Mouse (Mus musculus) kidney, embryonic 15.5 days (tissue): ENCODE results near the gene Acad12. TPM values are rescaled to one million over a fixed set of nuclear protein-coding genes. Genes with fewer than 3 reads are reported as not detected.

Experiments used
- ATAC-seq: fragments of 200-750 bp; cut with Nextera tagmentation; replicated peaks from 2 replicates; pipeline ENCODE4 v1.8.0; 2017; ENCODE audit warnings: moderate TSS enrichment; ENCODE audit not compliant: low FRiP score
- H3K27ac ChIP-seq: fragments of 300-500 bp; sonication (generic); 2 replicates; pipeline ENCODE4 v1.5.1; 2015; ENCODE audit warnings: mild to moderate bottlenecking, inconsistent platforms
- H3K27me3 ChIP-seq: fragments of 300-500 bp; sonication (generic); 2 replicates; pipeline ENCODE4 v1.6.1; 2015; ENCODE audit warnings: inconsistent platforms
- H3K36me3 ChIP-seq: fragments of 300-500 bp; sonication (generic); 2 replicates; pipeline ENCODE4 v1.6.1; 2015; ENCODE audit warnings: inconsistent platforms
- H3K4me1 ChIP-seq: fragments of 300-500 bp; sonication (generic); 2 replicates; pipeline ENCODE4 v1.6.1; 2015; ENCODE audit warnings: inconsistent platforms
- H3K4me2 ChIP-seq: fragments of 300-500 bp; sonication (generic); 2 replicates; pipeline ENCODE4 v1.6.1; 2015; ENCODE audit warnings: moderate library complexity, mild to moderate bottlenecking, inconsistent platforms
- H3K4me3 ChIP-seq: fragments of 300-500 bp; sonication (generic); replicated peaks from 2 replicates; pipeline ENCODE4 v1.5.1; 2015; ENCODE audit warnings: mild to moderate bottlenecking, inconsistent platforms
- H3K9ac ChIP-seq: fragments of 300-500 bp; sonication (generic); 2 replicates; pipeline ENCODE4 v1.6.1; 2015; ENCODE audit warnings: mild to moderate bottlenecking, inconsistent platforms
- H3K9me3 ChIP-seq: fragments of 300-500 bp; sonication (generic); replicated peaks from 2 replicates; pipeline ENCODE4 v1.6.1; 2016; ENCODE audit warnings: inconsistent platforms
- WGBS: fragments of 180-500 bp; shearing (Covaris S2); methylation state at CpG from one replicate; pipeline ENCODE4 v1.1.7; 2015; ENCODE audit warnings: mixed read lengths; 5-methylcytosine and 5-hydroxymethylcytosine counted together
- polyA plus RNA-seq: library from polyadenylated mRNA; unstranded; fragments of >200 nt; fragmentation: Nextera tagmentation; extraction: Ambion mirVana; gene quantifications from 2 replicates; pipeline ENCODE4 v1.2.1, GENCODE M21; 2015

Acad12 gene
- polyA plus RNA-seq, 1 experiment from 2014 or later = 2.8 TPM

- Histone ChIP-seq H3K4me2 (no peak overlapping the region), H3K9me3 (no peaks in the 10 kb centered on the region), H3K9ac (no peak overlapping the region), H3K36me3 (peaks cover 77% of the 10 kb centered on the region), H3K27me3 (no peaks in the 10 kb centered on the region), H3K4me3 (no peak overlapping the region), H3K4me1 (no peaks in the 10 kb centered on the region), H3K27ac (no peak overlapping the region)
- no peak for ATAC-seq
- 50% methylated on average over 1 of the region's 1 CpGs for WGBS
Observed at GRCm38 (mm10) chr5:121570787-121571186, 48.0 kb downstream of the Acad12 start.

- Histone ChIP-seq H3K27ac (no peak overlapping the region), H3K9me3 (no peaks in the 10 kb centered on the region), H3K27me3 (no peaks in the 10 kb centered on the region), H3K36me3 (peaks cover 70% of the 10 kb centered on the region), H3K4me3 (no peak overlapping the region), H3K4me1 (no peaks in the 10 kb centered on the region), H3K9ac (no peak overlapping the region), H3K4me2 (no peak overlapping the region)
- WGBS = 88% methylated on average over 9 of the region's 9 CpGs
- ATAC-seq = no peak
Observed at GRCm38 (mm10) chr5:121569881-121570420, 48.8 kb downstream of the Acad12 start.

GRCm38 (mm10) chr5:121566035-121566681, 52.6 kb downstream of the Acad12 start:
- Histone ChIP-seq H3K27ac (no peak overlapping the region), H3K4me2 (no peak overlapping the region), H3K36me3 (peaks cover 36% of the 10 kb centered on the region), H3K4me1 (peaks cover 7% of the 10 kb centered on the region), H3K9ac (no peak overlapping the region), H3K4me3 (no peak overlapping the region), H3K9me3 (no peaks in the 10 kb centered on the region), H3K27me3 (no peaks in the 10 kb centered on the region)
- ATAC-seq = no peak
- WGBS = 91% methylated on average over 16 of the region's 16 CpGs

GRCm38 (mm10) chr5:121564468-121564895, 54.3 kb downstream of the Acad12 start:
- Histone ChIP-seq H3K4me2 (peak overlapping the region; percentile 56), H3K9ac (no peak overlapping the region), H3K4me1 (peaks cover 7% of the 10 kb centered on the region), H3K4me3 (peak overlapping the region; percentile 25; the same call in 1 of the 2 replicates), H3K36me3 (peaks cover 19% of the 10 kb centered on the region; the same call in 1 of the 2 replicates), H3K27ac (no peak overlapping the region), H3K27me3 (no peaks in the 10 kb centered on the region), H3K9me3 (no peaks in the 10 kb centered on the region)
- WGBS = 9% methylated on average over 11 of the region's 11 CpGs
- 0 out of 2 replicates have a peak, but pooled peaks have one; percentile 25 for ATAC-seq

- Histone ChIP-seq H3K36me3 (peaks cover 5% of the 10 kb centered on the region; the same call in 1 of the 2 replicates), H3K4me1 (peaks cover 10% of the 10 kb centered on the region), H3K4me2 (no peak overlapping the region), H3K4me3 (no peak overlapping the region), H3K9ac (no peak overlapping the region), H3K27ac (no peak overlapping the region), H3K9me3 (no peaks in the 10 kb centered on the region), H3K27me3 (no peaks in the 10 kb centered on the region)
- ATAC-seq = no peak
- WGBS = 85% methylated on average over 3 of the region's 3 CpGs
Observed at GRCm38 (mm10) chr5:121562436-121562835, 56.3 kb downstream of the Acad12 start.

- ATAC-seq = no peak
- 42% methylated on average over 7 of the region's 7 CpGs for WGBS
Observed at GRCm38 (mm10) chr5:121549196-121549595, 69.5 kb downstream of the Acad12 start.

GRCm38 (mm10) chr5:121547084-121547483, 71.7 kb downstream of the Acad12 start:
- H3K9ac ChIP-seq = no peak overlapping the region
- H3K4me3 ChIP-seq = no peak overlapping the region
- no peaks in the 10 kb centered on the region for H3K27me3 ChIP-seq
- WGBS = 93% methylated on average over 3 of the region's 3 CpGs
- H3K27ac ChIP-seq = no peak overlapping the region
- H3K9me3 ChIP-seq = no peaks in the 10 kb centered on the region; the same call in 1 of the 2 replicates
- ATAC-seq = no peak
- H3K4me2 ChIP-seq = peak overlapping the region; percentile 86; the same call in 1 of the 2 replicates
- H3K36me3 ChIP-seq = no peaks in the 10 kb centered on the region
- H3K4me1 ChIP-seq = peaks cover 29% of the 10 kb centered on the region

More at GRCm38 (mm10) chr5:121549196-121549595, 69.5 kb downstream of the Acad12 start:
- Histone ChIP-seq H3K36me3 (no peaks in the 10 kb centered on the region), H3K4me3 (no peak overlapping the region), H3K27ac (no peak overlapping the region), H3K9me3 (no peaks in the 10 kb centered on the region; the same call in 1 of the 2 replicates), H3K4me1 (peaks cover 13% of the 10 kb centered on the region), H3K9ac (no peak overlapping the region), H3K4me2 (no peak overlapping the region), H3K27me3 (no peaks in the 10 kb centered on the region)

Other genes with a start within 250 kb of the Acad12 start
- 51.2 and 55.6 TPM in 2 replicates for gene Trafd1, start 233.3 kb downstream of the Acad12 start, polyA plus RNA-seq
- 43.7 and 44.5 TPM in 2 replicates for gene Naa25, start 221.0 kb downstream of the Acad12 start, polyA plus RNA-seq
- 6.7 and 8.5 TPM in 2 replicates for gene Tmem116, start 167.0 kb downstream of the Acad12 start, polyA plus RNA-seq
- 165 and 174 TPM in 2 replicates for gene Erp29, start 166.4 kb downstream of the Acad12 start, polyA plus RNA-seq
- gene Adam1b, start 115.5 kb downstream of the Acad12 start, polyA plus RNA-seq = 0.08 and 0.22 TPM in 2 replicates
- gene Adam1a, start 73.5 kb downstream of the Acad12 start, polyA plus RNA-seq = 1.4 and 1.9 TPM in 2 replicates
- gene Gm42878, start 73.5 kb downstream of the Acad12 start, polyA plus RNA-seq = not detected in 2 replicates
- gene Mapkapk5, start 73.0 kb downstream of the Acad12 start, polyA plus RNA-seq = 42.8 and 48.0 TPM in 2 replicates
- 197 and 222 TPM in 2 replicates for gene Aldh2, start 25.1 kb downstream of the Acad12 start, polyA plus RNA-seq
- 3.1 and 3.6 TPM in 2 replicates for gene Acad10, start 41.6 kb upstream of the Acad12 start, polyA plus RNA-seq
- gene Brap, start 41.6 kb upstream of the Acad12 start, polyA plus RNA-seq = 35.0 and 36.1 TPM in 2 replicates
- gene Atxn2, start 92.4 kb upstream of the Acad12 start, polyA plus RNA-seq = 50.1 and 54.9 TPM in 2 replicates
- 18.6 and 19.4 TPM in 2 replicates for gene Sh2b3, start 218.7 kb upstream of the Acad12 start, polyA plus RNA-seq
- gene Pheta1, start 230.0 kb upstream of the Acad12 start, polyA plus RNA-seq = 27.7 and 29.0 TPM in 2 replicates